Mouse (Mus musculus) adipocyte (in vitro differentiated cells): Measurements from ENCODE around the gene Fsd1l.

Experiments used
- DNase-seq: peaks from one replicate; pipeline ENCODE4 v3.0.0-alpha.2; 2016; ENCODE audit warnings: low spot score

Gene Fsd1l

DNA sequence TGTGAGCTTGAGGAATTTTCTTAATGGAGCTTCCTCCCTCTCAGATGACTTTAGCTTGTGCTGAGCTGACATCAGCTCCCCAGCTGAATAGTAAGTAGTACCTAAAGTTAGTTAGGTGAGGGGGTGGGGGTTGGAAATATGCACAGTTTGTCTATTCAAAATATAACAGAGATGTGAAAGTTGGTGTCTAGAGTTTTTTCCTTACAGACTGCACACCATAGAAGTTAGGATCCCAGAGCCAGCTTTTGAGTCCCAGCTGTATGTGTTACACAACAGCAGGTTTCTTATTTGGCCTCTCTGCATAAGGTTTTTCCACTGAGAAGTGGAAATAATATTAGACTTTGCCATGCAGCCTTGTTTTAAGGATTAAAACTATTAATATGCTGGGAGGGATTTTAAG lies 118.6 kb downstream of the Fsd1l start:
- no peak for DNase-seq

DNA sequence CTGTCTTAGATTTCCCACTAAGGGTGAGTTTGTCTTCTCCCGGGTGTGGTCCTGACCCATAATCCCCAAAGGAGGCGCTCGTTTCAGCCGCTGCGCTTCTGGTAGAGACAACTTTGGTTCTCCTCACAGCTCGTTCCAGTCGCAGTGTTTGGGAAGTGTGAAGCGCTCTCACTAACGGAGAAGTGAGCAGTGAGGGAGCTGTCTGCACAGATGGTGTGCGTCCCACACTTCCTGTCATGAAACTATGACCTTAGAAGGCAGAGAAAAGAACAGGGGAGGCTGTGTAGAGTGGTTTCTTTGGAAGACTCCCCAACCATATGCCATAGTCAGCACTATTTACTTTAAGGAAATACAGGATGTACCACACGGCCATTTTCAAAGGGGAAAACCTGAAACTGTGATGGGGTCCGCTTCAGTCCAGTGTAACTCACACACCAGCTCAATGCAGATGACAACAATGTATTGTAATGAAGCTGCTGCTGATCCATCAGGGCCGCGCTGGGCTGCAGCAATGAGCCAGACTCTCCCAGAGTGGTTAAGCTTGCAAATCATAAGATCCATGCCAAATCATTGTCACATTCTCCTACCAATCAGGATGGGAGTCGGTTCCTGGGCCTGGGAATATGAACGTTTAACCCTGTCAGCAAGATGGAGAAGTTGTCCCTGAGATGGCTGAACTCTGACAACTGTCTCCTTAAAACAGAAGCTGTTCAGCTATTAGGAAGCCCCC lies 119.3 kb downstream of the Fsd1l start:
- DNase-seq: no peak
